Mouse (Mus musculus) right cerebral cortex, postnatal 36 days (tissue): Measurements from ENCODE around the gene Ciao2a.

ENCODE experiments used
- DNase-seq, 2 experiments: peaks; one replicate each; pipeline ENCODE4 v3.0.0; 2022; ENCODE audit warnings: low spot score in 2 of 2, mixed read lengths in 1 of 2

The Ciao2a gene

GRCm38 (mm10) chr9:66120106-66120505, 6.3 kb upstream of the Ciao2a start:
- DNase-seq = no peak

- no peak for DNase-seq
Observed at GRCm38 (mm10) chr9:66120945-66121344, 5.5 kb upstream of the Ciao2a start.

GRCm38 (mm10) chr9:66121421-66121820, 5.0 kb upstream of the Ciao2a start:
- DNase-seq = no peak

GRCm38 (mm10) chr9:66123648-66124047, 2.8 kb upstream of the Ciao2a start:
- DNase-seq = no peak

- DNase-seq = no peak
Observed at GRCm38 (mm10) chr9:66124111-66124531, 2.3 kb upstream of the Ciao2a start.

GRCm38 (mm10) chr9:66124681-66125542, 1.5 kb upstream of the Ciao2a start:
- DNase-seq = peak; percentile 95 to 96

GRCm38 (mm10) chr9:66125543-66126455, 612 bp upstream of the Ciao2a start:
- DNase-seq = no peak

- DNase-seq = no peak
Observed at GRCm38 (mm10) chr9:66127193-66127546, 759 bp downstream of the Ciao2a start.

GRCm38 (mm10) chr9:66127884-66128283, 1.5 kb downstream of the Ciao2a start:
- no peak for DNase-seq

DNA sequence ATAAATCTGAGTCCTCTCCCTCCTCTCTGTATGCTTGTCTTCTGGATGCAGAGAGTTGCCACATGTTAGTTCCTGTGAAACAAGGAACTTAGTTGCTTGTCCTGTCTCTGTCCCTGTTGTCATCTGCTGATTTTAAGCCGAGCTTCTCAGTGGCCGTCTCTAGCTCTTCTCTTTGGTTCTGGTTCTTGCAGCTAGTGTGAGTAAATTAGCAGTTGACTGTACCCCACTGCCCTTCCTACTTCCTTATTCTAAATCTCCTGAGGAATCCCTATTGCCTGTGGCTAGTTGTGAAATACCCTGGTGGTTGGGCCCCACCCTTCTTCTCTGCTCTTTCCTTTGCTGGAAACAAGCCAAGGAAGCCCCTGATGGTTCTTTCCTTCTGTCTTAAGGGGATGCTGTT, 5.1 kb downstream of the Ciao2a start:
- DNase-seq = no peak

- no peak for DNase-seq
Observed at GRCm38 (mm10) chr9:66135967-66136366, 9.6 kb downstream of the Ciao2a start.

DNA sequence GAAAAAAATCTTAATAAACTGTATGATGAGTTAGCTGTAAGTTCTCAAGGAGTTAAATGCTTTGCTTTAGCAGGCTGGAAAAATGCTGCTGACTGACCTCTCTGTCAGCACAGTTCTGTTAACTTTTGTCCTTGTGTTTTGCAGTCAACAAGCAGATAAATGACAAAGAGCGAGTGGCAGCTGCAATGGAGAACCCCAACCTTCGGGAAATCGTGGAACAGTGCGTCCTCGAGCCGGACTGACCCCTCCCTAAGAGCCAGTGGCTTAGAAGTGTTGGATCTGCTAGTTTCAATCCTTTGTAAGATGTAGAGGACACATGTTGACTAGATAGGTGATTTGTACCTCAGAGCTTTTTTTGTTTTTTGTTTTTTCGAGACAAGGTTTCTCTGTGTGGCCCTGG, 11.8 kb downstream of the Ciao2a start:
- no peak for DNase-seq

GRCm38 (mm10) chr9:66142265-66142664, 15.9 kb downstream of the Ciao2a start:
- no peak for DNase-seq

- peak; percentile 37 to 48 for DNase-seq
Observed at GRCm38 (mm10) chr9:66144248-66144647, 17.8 kb downstream of the Ciao2a start.

DNA sequence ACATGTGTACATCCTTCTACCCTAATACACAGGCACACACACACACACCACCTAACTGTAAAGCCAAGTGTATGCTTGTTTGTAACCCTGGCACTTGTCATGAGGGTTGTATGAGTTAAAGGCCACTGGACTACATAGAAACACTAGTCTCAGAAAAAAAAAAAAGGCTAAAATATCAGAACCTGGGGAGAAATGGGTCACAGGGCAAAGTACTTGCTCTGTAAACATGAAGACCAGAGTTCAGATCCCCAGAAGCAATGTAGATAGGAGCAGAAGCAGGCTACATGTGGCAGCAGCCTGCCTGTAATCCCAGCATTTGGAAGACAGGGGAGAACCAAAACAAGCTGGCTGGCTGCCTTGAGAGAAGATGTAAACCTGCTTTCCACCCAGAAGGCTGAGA, 19.7 kb downstream of the Ciao2a start:
- DNase-seq = no peak

DNA sequence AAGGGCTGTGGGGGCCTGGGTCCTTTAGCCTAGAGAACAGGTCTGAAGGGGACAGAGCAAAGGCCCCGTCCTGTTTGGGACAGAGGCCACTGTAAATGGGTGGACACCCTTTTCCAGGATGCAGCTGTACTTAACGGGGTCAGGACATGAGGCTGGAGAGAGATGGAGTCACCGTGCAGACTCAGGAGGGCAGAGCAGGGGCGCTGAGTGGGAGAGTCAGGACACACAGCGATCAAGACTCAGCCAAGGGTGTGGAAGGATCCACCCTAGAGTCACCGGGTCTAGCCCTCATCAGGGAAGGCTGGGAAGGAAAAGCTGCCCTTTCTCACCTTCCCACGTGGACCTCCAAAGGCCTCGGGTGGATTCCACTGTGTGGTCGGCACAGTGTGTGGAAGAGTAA, 25.6 kb downstream of the Ciao2a start:
- DNase-seq = no peak

GRCm38 (mm10) chr9:66153594-66153993, 27.2 kb downstream of the Ciao2a start:
- no peak for DNase-seq

GRCm38 (mm10) chr9:66154013-66154412, 27.6 kb downstream of the Ciao2a start:
- no peak for DNase-seq

- no peak for DNase-seq
Observed at GRCm38 (mm10) chr9:66155534-66155933, 29.1 kb downstream of the Ciao2a start.

GRCm38 (mm10) chr9:66157958-66158830, 31.8 kb downstream of the Ciao2a start, which contains the start of gene Dapk2:
Gene Dapk2, plus strand, starts transcription at chr9:66158223.
- DNase-seq = peak in 1 of 2 experiments; percentile 19

- no peak for DNase-seq
Observed at GRCm38 (mm10) chr9:66158885-66159430, 32.5 kb downstream of the Ciao2a start.
